Mouse (Mus musculus) myocyte (in vitro differentiated cells): Measurements from ENCODE around the gene Dlx3. TPM values are rescaled to one million over a fixed set of nuclear protein-coding genes. Genes with fewer than 3 reads are reported as not detected.

Experiments used
- H3K27me3 ChIP-seq: one replicate; pipeline ENCODE4 v1.6.1; 2011; ENCODE audit not compliant: control insufficient read depth, insufficient read depth, insufficient read length
- H3K36me3 ChIP-seq: one replicate; pipeline ENCODE4 v1.6.1; 2011; ENCODE audit not compliant: control insufficient read depth, insufficient read depth
- H3K4me2 ChIP-seq: one replicate; pipeline ENCODE4 v1.6.1; 2011; ENCODE audit warnings: low read depth, control low read depth
- H3K4me3 ChIP-seq: one replicate; pipeline ENCODE4 v1.5.1; 2011; ENCODE audit warnings: mild to moderate bottlenecking, control low read depth, moderate library complexity
- H3K79me2 ChIP-seq: one replicate; pipeline ENCODE4 v1.6.1; 2011; ENCODE audit not compliant: control insufficient read depth, insufficient read depth
- H3ac ChIP-seq: one replicate; pipeline ENCODE4 v1.6.1; 2011; ENCODE audit not compliant: control insufficient read depth, insufficient read length
- CEBPB ChIP-seq: IDR thresholded peaks from 2 replicates; pipeline ENCODE4 v1.6.1; 2011; ENCODE audit warnings: mild to moderate bottlenecking, moderate library complexity; ENCODE audit not compliant: poor library complexity, insufficient read depth, severe bottlenecking
- E2F4 ChIP-seq: IDR thresholded peaks from one replicate; pipeline ENCODE4 v1.6.1; 2011; ENCODE audit warnings: mild to moderate bottlenecking, control low read depth, moderate library complexity; ENCODE audit not compliant: insufficient read depth
- MAX ChIP-seq: IDR thresholded peaks from one replicate; pipeline ENCODE4 v1.6.1; 2011; ENCODE audit warnings: low read depth, mild to moderate bottlenecking, control low read depth
- MYOD1 ChIP-seq, 3 experiments: IDR thresholded peaks; one replicate each; pipeline ENCODE4 v1.6.1; 2011; ENCODE audit warnings: control low read depth in 2 of 3, low read depth in 2 of 3, mild to moderate bottlenecking in 2 of 3, moderate library complexity in 1 of 3; ENCODE audit not compliant: insufficient read length in 2 of 3, control insufficient read depth in 1 of 3
- MYOG ChIP-seq, 3 experiments: IDR thresholded peaks; one replicate each; pipeline ENCODE4 v1.6.1; 2011; ENCODE audit warnings: control low read depth in 2 of 3, low read depth in 2 of 3, mild to moderate bottlenecking in 2 of 3; ENCODE audit not compliant: insufficient read length in 2 of 3, control insufficient read depth in 1 of 3, insufficient read depth in 1 of 3
- POLR2A ChIP-seq: IDR thresholded peaks from one replicate; pipeline ENCODE4 v1.6.1; 2011; ENCODE audit warnings: low read depth, mild to moderate bottlenecking, control low read depth, moderate library complexity; ENCODE audit not compliant: insufficient read length
- POLR2AphosphoS2 ChIP-seq: IDR thresholded peaks from one replicate; pipeline ENCODE4 v1.6.1; 2011; ENCODE audit warnings: low read depth, control low read depth; ENCODE audit not compliant: insufficient read length
- REST ChIP-seq: IDR thresholded peaks from one replicate; pipeline ENCODE4 v1.6.1; 2011; ENCODE audit warnings: mild to moderate bottlenecking, control low read depth, moderate library complexity; ENCODE audit not compliant: insufficient read depth, insufficient read length
- SRF ChIP-seq: IDR thresholded peaks from one replicate; pipeline ENCODE4 v1.6.1; 2011; ENCODE audit warnings: low read depth; ENCODE audit not compliant: control insufficient read depth, insufficient read length
- TCF12 ChIP-seq: IDR thresholded peaks from one replicate; pipeline ENCODE4 v1.6.1; 2011; ENCODE audit warnings: mild to moderate bottlenecking, control low read depth; ENCODE audit not compliant: poor library complexity, insufficient read depth, severe bottlenecking
- TCF3 ChIP-seq: IDR thresholded peaks from one replicate; pipeline ENCODE4 v1.6.1; 2011; ENCODE audit warnings: low read depth, control low read depth; ENCODE audit not compliant: insufficient read length
- USF1 ChIP-seq: IDR thresholded peaks from one replicate; pipeline ENCODE4 v1.6.1; 2011; ENCODE audit warnings: low read depth, mild to moderate bottlenecking, control low read depth, moderate library complexity
- polyA plus RNA-seq: library from polyadenylated mRNA; unstranded; fragments of >200 nt; fragmentation: generic; extraction: Trizol; gene quantifications from one replicate; pipeline ENCODE4 v1.2.1, GENCODE M21; 2012; ENCODE audit warnings: missing spikeins

The Dlx3 gene
- polyA plus RNA-seq, result 6.3 TPM

- Histone ChIP-seq H3K36me3 (peaks cover 4% of the 10 kb centered on the region), H3K27me3 (no peaks in the 10 kb centered on the region)
- TF ChIP-seq MYOG (IDR thresholded peaks at IDR 0.05; ENCODE audit: control insufficient read depth in 1 of 3, insufficient read depth in 1 of 3, insufficient read length in 2 of 3, low read depth in 2 of 3) (peak in 1 of 3 experiments; percentile 7), POLR2AphosphoS2 (peak; percentile 95), POLR2A (peak; percentile 98), CEBPB (no peak), TCF3 (no peak), MYOD1 (IDR thresholded peaks at IDR 0.05; ENCODE audit: control insufficient read depth in 1 of 3, insufficient read length in 2 of 3, low read depth in 2 of 3) (no peak), REST (no peak), MAX (no peak), SRF (no peak)
These were observed at the start of gene Dlx3 for GRCm38 (mm10) chr11:95119990-95120632. Dlx3 (plus strand) TSS chr11:95120119.

GRCm38 (mm10) chr11:95070140-95071107 lies 49.5 kb upstream of the Dlx3 start:
- peaks cover 5% of the 10 kb centered on the region for H3K36me3 ChIP-seq
- H3ac ChIP-seq, result no peak overlapping the region
- no peak overlapping the region for H3K4me2 ChIP-seq
- no peaks in the 10 kb centered on the region for H3K79me2 ChIP-seq
- TF ChIP-seq TCF3 (no peak), CEBPB (no peak), POLR2AphosphoS2 (no peak), TCF12 (no peak), POLR2A (no peak), USF1 (no peak), SRF (no peak), REST (no peak), MAX (no peak)
- H3K4me3 ChIP-seq, result no peak overlapping the region
- no peaks in the 10 kb centered on the region for H3K27me3 ChIP-seq

More at GRCm38 (mm10) chr11:95119990-95120632, at the start of gene Dlx3:
- H3K79me2 ChIP-seq, result peaks cover 21% of the 10 kb centered on the region
- H3ac ChIP-seq, result peak within 1 kb of the TSS; percentile 0
- peak within 1 kb of the TSS; percentile 87 for H3K4me2 ChIP-seq
- H3K4me3 ChIP-seq, result peak within 1 kb of the TSS; percentile 80

GRCm38 (mm10) chr11:95071266-95071665 lies 48.7 kb upstream of the Dlx3 start:
- Histone ChIP-seq H3K4me2 (peak overlapping the region; percentile 53), H3K4me3 (no peak overlapping the region), H3K27me3 (no peaks in the 10 kb centered on the region), H3ac (no peak overlapping the region), H3K36me3 (no peaks in the 10 kb centered on the region), H3K79me2 (no peaks in the 10 kb centered on the region)
- TF ChIP-seq CEBPB (no peak), POLR2A (no peak), MAX (no peak), TCF12 (no peak), E2F4 (no peak), REST (no peak), USF1 (no peak), TCF3 (no peak), MYOG (IDR thresholded peaks at IDR 0.05; ENCODE audit: control insufficient read depth in 1 of 3, insufficient read depth in 1 of 3, insufficient read length in 2 of 3, low read depth in 2 of 3) (no peak), MYOD1 (IDR thresholded peaks at IDR 0.05; ENCODE audit: control insufficient read depth in 1 of 3, insufficient read length in 2 of 3, low read depth in 2 of 3) (no peak), POLR2AphosphoS2 (no peak), SRF (no peak)

GRCm38 (mm10) chr11:95072136-95072535 lies 47.8 kb upstream of the Dlx3 start:
- Histone ChIP-seq H3K36me3 (no peaks in the 10 kb centered on the region), H3K4me2 (peak overlapping the region; percentile 53), H3K4me3 (no peak overlapping the region), H3ac (no peak overlapping the region), H3K27me3 (no peaks in the 10 kb centered on the region), H3K79me2 (no peaks in the 10 kb centered on the region)
- no peak for TF ChIP-seq E2F4
- TF ChIP-seq MAX, result no peak
- no peak for TF ChIP-seq MYOD1 (IDR thresholded peaks at IDR 0.05; ENCODE audit: control insufficient read depth in 1 of 3, insufficient read length in 2 of 3, low read depth in 2 of 3)
- TF ChIP-seq POLR2AphosphoS2, result no peak
- TF ChIP-seq CEBPB, result no peak
- no peak for TF ChIP-seq REST
- TF ChIP-seq TCF3, result no peak
- no peak for TF ChIP-seq SRF
- no peak for TF ChIP-seq POLR2A
- no peak for TF ChIP-seq MYOG (IDR thresholded peaks at IDR 0.05; ENCODE audit: control insufficient read depth in 1 of 3, insufficient read depth in 1 of 3, insufficient read length in 2 of 3, low read depth in 2 of 3)
- no peak for TF ChIP-seq USF1
- TF ChIP-seq TCF12, result no peak
